Mouse (Mus musculus) olfactory bulb, adult 2 months (tissue): ENCODE results near the gene Rbm6. TPM values are rescaled to one million over a fixed set of nuclear protein-coding genes. Genes with fewer than 3 reads are reported as not detected.

Source experiments
- H3K27ac ChIP-seq: fragments of 200-500 bp; 2 replicates; pipeline ENCODE4 v1.5.1; 2012; ENCODE audit warnings: low read depth, low read length; ENCODE audit not compliant: insufficient read depth
- H3K4me1 ChIP-seq: fragments of 200-500 bp; 2 replicates; pipeline ENCODE4 v1.6.1; 2012; ENCODE audit warnings: low read length; ENCODE audit not compliant: control insufficient read depth, insufficient read depth
- H3K4me3 ChIP-seq: fragments of 200-500 bp; 2 replicates; pipeline ENCODE4 v1.5.1; 2012; ENCODE audit warnings: mild to moderate bottlenecking, low read depth, low read length, moderate library complexity; ENCODE audit not compliant: insufficient read depth
- CTCF ChIP-seq: fragments of 200-500 bp; IDR thresholded peaks from 2 replicates; pipeline ENCODE4 v1.5.1; 2012; ENCODE audit warnings: low read depth, mild to moderate bottlenecking, low read length, moderate library complexity; ENCODE audit not compliant: insufficient read depth
- POLR2A ChIP-seq: fragments of 200-500 bp; IDR thresholded peaks from 2 replicates; pipeline ENCODE4 v1.6.1; 2012; ENCODE audit warnings: mild to moderate bottlenecking, low read depth, low read length, moderate library complexity; ENCODE audit not compliant: insufficient read depth
- WGBS: fragments of 180-500 bp; shearing (Covaris S2); methylation state at CpG from one replicate; pipeline ENCODE4 v1.1.7; 2018; 5-methylcytosine and 5-hydroxymethylcytosine counted together
- polyA plus RNA-seq: library from polyadenylated mRNA; stranded (reverse); fragments of >200 nt; gene quantifications from 2 replicates; pipeline ENCODE4 v1.2.4, GENCODE M21; 2012; ENCODE audit warnings: low replicate concordance; ENCODE audit not compliant: missing spikeins, insufficient read depth, insufficient read length

Gene Rbm6
- polyA plus RNA-seq, 1 experiment = 345 TPM

- Histone ChIP-seq H3K4me1 (peaks cover 11% of the 10 kb centered on the region), H3K27ac (no peak overlapping the region), H3K4me3 (no peak overlapping the region)
- WGBS = 91% methylated on average over 6 of the region's 6 CpGs
- no peak for TF ChIP-seq POLR2A
- TF ChIP-seq CTCF = no peak
Observed at GRCm38 (mm10) chr9:107890260-107890659, 17.2 kb upstream of the Rbm6 start.

DNA sequence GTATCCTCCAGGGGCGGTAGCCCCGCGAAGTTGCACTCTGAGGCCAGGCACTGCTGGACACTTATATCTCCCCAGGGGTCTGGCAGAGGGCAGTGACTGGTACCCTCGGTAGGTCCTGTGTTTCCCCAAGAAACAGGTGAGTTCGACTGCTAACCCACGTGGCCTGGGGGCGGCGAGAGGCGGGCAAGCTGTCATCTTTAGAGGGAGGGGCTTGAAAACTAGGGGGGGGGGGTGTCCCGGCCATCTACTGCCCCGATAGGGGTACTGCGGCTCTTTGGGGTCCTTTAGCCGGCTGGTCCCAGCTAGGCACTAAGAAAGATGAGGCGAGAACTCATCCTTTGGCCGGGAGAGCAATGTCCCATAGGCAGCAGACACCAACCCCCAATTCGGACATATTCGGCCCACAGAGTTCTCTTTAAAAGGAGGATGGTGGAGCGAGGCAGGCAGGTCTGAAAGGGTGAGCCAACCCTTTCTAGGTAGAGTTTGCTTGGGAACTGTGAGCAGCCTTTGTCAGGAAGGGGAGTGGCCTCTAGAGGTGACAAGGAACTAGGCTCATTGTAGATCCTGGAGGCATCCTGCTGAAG lies 15.3 kb upstream of the Rbm6 start:
- TF ChIP-seq CTCF = no peak
- no peak for TF ChIP-seq POLR2A
- peak overlapping the region; percentile 67 for H3K4me3 ChIP-seq
- peak overlapping the region; percentile 24; the same call in 1 of the 2 replicates for H3K27ac ChIP-seq
- 1% methylated on average over 18 of the region's 18 CpGs for WGBS
- peaks cover 11% of the 10 kb centered on the region for H3K4me1 ChIP-seq

DNA sequence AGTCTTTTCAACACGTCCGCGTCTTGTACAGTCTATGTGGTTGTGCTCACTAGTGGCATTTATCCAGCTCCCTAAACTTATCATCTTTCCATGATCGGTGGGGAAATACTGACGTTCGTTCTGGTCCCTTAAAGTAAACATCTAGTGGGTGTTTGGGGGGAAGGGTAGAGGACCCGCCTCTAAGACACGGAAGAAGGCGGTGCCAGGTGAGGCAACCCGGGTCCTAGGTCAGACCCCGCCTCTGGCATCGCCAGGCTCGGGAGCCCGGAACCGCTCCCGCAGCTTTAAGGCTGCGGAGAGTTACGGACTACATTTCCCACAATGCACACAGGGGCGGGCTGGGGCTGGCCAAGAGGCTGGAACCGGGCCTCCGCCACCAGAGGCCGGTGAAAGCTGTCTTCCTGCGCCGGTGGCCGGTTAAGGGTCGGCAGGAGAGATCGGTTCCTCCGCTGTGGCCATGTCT lies 14.8 kb upstream of the Rbm6 start, which contains the start of gene Mon1a:
Gene Mon1a (plus strand): TSS at position 348 of the 463 bp plus-strand sequence.
- TF ChIP-seq POLR2A = peak; percentile 75
- peak; percentile 20; the same call in 1 of the 2 replicates for TF ChIP-seq CTCF
- H3K27ac ChIP-seq = peak within 1 kb of the TSS; percentile 24; the same call in 1 of the 2 replicates
- peaks cover 11% of the 10 kb centered on the region for H3K4me1 ChIP-seq
- under 1% methylated on average over 28 of the region's 28 CpGs for WGBS
- peak within 1 kb of the TSS; percentile 67 for H3K4me3 ChIP-seq

GRCm38 (mm10) chr9:107880411-107880810 lies 7.4 kb upstream of the Rbm6 start:
- Histone ChIP-seq H3K4me3 (no peak overlapping the region), H3K4me1 (no peaks in the 10 kb centered on the region), H3K27ac (no peak overlapping the region)
- 62% methylated on average over 4 of the region's 4 CpGs for WGBS
- no peak for TF ChIP-seq POLR2A
- TF ChIP-seq CTCF = no peak

- Histone ChIP-seq H3K4me1 (no peaks in the 10 kb centered on the region), H3K4me3 (peak overlapping the region; percentile 90), H3K27ac (peak overlapping the region; percentile 84)
- WGBS = under 1% methylated on average over 80 of the region's 80 CpGs
- TF ChIP-seq CTCF (no peak), POLR2A (peak; percentile 78)
Observed at GRCm38 (mm10) chr9:107872350-107873098, 513 bp downstream of the Rbm6 start.

GRCm38 (mm10) chr9:107866081-107866480 lies 7.0 kb downstream of the Rbm6 start:
- Histone ChIP-seq H3K27ac (no peak overlapping the region), H3K4me1 (no peaks in the 10 kb centered on the region), H3K4me3 (no peak overlapping the region)
- TF ChIP-seq CTCF = no peak
- no peak for TF ChIP-seq POLR2A
- WGBS = 100% methylated on average over 2 of the region's 2 CpGs

DNA sequence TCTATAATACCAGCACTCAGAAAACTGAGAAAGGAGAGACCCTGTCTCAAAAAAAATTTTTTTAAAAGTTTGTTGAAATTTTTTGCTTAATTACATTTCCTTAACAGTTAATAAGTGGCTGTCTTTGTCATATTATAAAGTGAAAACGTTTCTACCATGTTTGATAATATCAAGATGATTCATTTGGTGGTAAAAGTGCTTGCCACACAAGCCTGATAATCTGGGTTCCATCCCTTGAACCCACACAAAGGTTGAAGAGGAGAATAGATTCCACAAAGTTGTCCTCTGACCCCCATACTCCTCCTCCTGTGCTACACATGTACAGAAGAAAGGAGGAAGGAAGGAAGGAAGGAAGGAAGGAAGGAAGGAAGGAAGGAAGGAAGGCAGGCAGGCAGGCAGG lies 8.5 kb downstream of the Rbm6 start:
- 68% methylated on average over 1 of the region's 1 CpGs for WGBS
- TF ChIP-seq CTCF (no peak), POLR2A (no peak)
- no peak overlapping the region for H3K27ac ChIP-seq

DNA sequence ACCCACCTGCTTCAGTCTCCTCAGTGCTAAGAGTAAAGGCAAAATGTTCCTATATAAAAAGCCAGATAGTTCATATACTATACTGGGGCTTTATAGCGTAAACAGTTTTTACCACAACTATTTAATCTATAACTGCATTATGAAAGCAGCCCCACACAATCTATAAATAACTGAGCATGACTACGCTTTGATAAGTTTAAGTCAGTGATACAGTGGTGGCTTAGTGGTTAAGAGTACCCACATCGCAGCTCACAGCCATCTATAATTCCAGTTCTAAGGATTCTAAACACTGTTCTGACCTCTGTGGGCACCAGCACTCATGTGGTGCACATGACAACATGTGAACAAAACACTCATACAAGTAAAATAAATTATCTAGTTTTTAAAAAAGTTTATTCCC lies 14.7 kb downstream of the Rbm6 start:
- WGBS = 85% methylated on average over 3 of the region's 3 CpGs
- Histone ChIP-seq H3K4me3 (no peak overlapping the region), H3K27ac (no peak overlapping the region), H3K4me1 (no peaks in the 10 kb centered on the region)
- TF ChIP-seq POLR2A (no peak), CTCF (no peak)

More for the DNA sequence above, 8.5 kb downstream of the Rbm6 start:
- Histone ChIP-seq H3K4me3 (no peak overlapping the region), H3K4me1 (no peaks in the 10 kb centered on the region)

- Histone ChIP-seq H3K27ac (no peak overlapping the region), H3K4me3 (no peak overlapping the region), H3K4me1 (no peaks in the 10 kb centered on the region)
- 98% methylated on average over 7 of the region's 7 CpGs for WGBS
- no peak for TF ChIP-seq POLR2A
- no peak for TF ChIP-seq CTCF
Observed at GRCm38 (mm10) chr9:107848922-107849321, 24.1 kb downstream of the Rbm6 start.
